Mouse (Mus musculus): ENCODE measurements around the gene Klrb1c.

GRCm38 (mm10) chr6:128826781-128827180 lies 37.8 kb upstream of the Klrb1c start:
- no peak for TF ChIP-seq CTCF (IDR thresholded peaks at IDR 0.05; ENCODE audit: control insufficient read depth, insufficient read depth, low read length)
- no peak for TF ChIP-seq POLR2A (IDR thresholded peaks at IDR 0.05; ENCODE audit: borderline replicate concordance, control insufficient read depth, low read depth, low read length)
